Mouse (Mus musculus) gastrocnemius, postnatal 36 days (tissue): Measurements from ENCODE around the gene Sbk2. TPM values are rescaled to one million over a fixed set of nuclear protein-coding genes. Genes with fewer than 3 reads are reported as not detected.
A peak's percentile ranks its signal among the peaks of the same experiment; 100 is the strongest.

ENCODE experiments used
- DNase-seq, 2 experiments: peaks; one replicate each; pipeline ENCODE4 v3.0.0; 2022
- intact Hi-C: fragments of 180-260 bp; cut with DNase I; formaldehyde crosslinking; loops from one replicate; pipeline ENCODE4 v1.15.1; 2025
- total RNA-seq, 2 experiments: library from RNA; stranded (reverse); gene quantifications; 2 replicates each; pipeline ENCODE4 v1.2.3; 2021

Gene Sbk2
- total RNA-seq, 2 experiments from 2014 or later = 30.5 to 35.8 TPM

DNA sequence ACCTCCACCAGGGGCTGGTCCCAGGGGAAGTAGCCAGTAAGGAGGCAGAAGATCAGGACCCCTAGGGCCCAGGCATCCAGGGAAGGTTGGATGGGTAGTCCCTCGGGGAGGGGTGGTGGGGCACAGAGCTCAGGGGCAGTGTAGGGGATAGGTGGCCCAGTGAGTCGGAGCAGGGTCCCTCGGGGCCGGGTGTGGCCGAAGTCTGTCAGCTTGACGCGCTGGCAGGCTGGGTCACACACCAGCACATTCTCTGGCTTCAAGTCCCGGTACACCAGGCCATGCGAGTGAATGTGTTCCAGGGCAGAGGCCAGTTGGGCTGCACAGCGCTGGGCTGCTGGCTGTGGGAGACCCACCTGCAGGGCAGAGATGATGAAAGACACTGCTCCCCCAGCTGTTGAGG, 6.8 kb downstream of the Sbk2 start:
- intact Hi-C loops = no loop called here
- DNase-seq = no peak

DNA sequence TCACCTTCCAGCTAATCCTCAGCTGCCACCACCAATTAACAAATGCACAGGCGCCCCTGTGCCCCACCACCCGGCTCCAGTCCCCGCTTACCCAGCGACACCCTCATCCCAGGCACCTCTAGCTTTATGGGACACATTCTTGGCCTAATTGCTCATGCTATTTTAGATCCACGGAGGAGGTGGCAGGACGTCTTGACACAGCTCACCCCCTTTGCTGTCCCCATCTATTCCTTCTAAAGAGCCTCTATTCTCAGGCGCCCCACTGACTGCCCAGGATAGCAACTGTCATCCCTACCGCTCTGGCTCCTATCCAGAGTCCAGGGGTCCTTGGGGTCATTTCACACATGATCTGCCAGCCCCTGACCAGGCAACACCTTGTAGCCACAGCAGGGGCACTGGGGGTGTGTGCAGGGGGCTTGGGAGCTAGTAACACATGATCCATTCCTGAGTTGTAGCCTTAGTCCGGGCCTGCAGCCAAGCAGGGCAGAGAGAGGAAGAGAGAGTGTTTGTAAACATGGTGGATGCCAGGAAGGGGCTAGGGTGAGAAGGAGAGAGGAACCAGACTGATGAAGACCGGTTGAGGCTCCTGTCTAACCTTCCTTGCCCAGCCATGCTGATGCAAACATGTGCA, 10.3 kb downstream of the Sbk2 start:
- intact Hi-C loops = no loop called here
- peak in 1 of 2 experiments; percentile 27 for DNase-seq

DNA sequence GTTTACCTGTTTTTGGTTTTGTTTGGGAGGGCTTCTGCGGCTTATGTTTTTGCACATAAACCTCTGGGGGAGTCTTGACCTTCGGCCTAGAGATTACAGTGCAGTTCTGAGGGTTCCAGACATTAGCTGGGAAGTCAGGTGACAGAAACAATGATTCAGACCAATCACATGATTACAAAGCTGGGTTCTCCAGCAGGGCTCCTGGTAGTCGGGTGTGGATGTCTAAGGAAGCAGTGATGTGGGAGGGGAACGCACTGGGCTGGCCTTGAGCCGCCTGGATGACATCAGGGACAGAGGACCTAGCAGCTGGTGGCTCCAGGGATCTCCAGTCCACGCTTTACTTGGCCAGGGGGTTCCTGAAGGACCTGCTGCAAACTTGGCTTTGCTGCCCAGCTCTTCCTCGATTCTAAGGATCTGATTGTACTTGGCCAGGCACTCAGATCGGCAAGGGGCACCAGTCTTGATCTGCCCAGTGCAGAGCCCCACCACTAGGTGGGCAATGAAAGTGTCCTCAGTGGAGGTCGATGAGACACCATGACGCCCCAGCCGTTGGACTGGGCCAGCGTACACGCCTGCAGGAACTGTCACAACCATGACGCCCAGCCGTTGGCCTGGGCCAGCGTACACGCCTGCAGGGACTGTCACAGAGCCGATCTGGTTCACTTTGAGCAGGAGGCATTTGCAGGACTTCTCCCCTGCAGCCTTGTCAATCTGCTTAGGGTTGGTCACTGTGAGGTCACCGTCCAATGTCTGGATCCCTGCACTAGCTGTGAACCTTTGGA, 13.5 kb downstream of the Sbk2 start:
- intact Hi-C loops = no loop called here
- DNase-seq = no peak

DNA sequence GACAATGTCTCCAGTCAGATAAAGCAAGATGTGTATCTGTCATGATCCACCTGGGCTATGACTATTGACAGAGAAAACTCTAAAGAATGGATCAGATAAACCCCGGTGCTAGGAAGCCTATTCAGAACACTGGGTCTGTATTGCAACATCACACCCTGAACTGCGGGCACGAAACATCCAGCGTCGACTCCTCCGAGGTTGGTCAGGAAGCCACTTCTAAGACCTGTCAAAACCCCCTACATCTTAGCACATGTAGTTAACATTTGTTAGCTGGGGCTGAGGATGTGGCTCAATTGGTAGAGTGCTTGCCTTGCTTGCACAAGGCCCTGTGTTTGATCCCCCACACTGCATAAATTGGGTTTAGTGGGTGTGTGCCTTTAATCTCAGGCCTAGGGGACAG, 15.8 kb downstream of the Sbk2 start:
- no peak for DNase-seq
- intact Hi-C loops = no loop called here

DNA sequence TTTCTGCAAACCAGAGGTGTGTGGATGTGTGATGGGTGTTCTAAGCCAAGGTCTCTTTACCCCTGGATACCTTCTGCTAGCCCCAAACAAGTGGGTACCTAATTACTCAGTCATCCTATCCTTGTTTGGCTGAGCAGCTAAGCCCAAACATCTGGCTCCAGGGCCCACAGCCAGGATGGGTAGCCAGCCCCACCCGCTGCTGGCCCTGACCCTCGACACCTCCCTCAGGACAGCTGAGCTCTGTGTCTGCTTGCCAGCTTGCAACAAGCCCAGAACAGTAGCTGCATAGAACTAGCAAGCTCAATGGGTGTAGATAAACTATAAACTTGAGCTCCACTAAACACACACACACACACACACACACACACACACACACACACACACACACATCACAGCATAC, 16.4 kb downstream of the Sbk2 start:
- DNase-seq = peak; percentile 74 to 79
- intact Hi-C loops = no loop called here

DNA sequence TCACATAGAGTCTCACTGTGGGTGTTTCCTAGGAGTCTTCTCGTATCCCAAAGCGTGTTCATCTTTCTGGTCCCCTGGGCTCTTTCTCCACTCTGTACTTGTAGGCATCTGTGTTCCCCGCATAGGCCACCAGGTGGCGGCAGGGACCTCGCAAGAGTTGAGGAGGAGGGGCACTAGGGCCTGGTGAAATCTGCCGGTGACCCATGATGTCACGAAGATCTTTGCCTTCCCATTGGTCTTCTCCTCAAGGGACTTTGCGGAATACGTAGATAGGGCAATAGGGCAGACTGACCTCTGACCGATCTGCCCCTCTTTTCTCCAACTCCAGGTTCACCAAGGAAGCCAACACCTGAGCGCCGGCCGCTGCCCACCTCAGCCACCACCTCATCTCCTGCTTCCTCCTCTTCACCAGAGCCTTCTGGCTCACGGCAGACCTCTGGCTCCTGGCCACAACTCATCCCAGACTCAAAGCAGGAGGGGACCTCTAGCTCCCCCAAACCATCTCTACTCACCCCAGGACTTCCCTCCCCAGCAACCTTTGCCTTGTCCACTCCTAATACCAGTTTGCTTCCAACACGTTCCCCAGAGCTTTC, 20.9 kb downstream of the Sbk2 start:
- peak; percentile 88 to 94 for DNase-seq

DNA sequence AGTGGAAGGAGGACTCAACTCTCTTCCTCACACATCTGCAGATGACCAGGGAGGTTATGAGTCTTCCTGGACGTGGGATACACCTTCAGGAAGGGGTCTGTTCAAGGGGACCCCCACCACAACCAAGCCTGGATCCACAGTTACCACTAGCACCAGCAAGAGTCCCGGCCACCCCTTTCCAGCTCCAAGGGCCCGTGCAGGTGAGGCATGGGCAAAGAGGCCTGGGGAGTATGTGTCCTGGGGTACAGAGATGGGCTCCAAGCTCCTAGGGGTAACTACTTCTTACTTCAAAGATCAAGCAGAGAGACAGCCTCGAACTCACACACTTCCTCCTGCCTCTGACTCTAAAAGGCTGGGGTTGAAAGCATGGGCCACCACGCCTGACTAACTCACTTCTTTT, 21.5 kb downstream of the Sbk2 start:
- DNase-seq = no peak
- intact Hi-C loops = loop anchor here (1.0 to 2.0 kb wide), 2 partner anchors 22 to 104 kb away; partner anchors contain the start of gene Sbk2

More for the DNA sequence above, 20.9 kb downstream of the Sbk2 start:
- intact Hi-C loops = loop anchor here (1.0 to 2.0 kb wide), 2 partner anchors 21 to 103 kb away; partner anchors contain the start of gene Sbk2

DNA sequence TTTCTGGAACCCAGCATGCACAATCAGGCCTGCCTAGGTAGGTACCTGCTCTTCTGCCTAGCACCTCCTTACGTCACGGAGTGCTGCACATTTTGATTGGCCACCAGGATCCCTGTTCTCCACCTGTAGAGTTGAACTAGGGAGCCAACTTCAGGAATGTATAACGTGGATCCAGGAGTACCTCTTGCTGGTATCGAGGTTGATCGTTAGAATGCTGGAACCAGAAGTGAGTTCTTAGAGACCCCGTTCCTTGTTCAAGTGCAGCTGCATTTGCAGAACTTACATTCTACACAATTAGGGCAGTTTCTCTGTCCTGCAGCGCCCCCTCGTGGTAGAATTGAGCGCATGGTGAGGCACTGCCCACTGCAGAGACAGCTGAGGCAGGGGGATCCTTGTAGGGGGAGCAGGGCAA, 24.1 kb downstream of the Sbk2 start:
- intact Hi-C loops = no loop called here
- peak; percentile 78 to 80 for DNase-seq

DNA sequence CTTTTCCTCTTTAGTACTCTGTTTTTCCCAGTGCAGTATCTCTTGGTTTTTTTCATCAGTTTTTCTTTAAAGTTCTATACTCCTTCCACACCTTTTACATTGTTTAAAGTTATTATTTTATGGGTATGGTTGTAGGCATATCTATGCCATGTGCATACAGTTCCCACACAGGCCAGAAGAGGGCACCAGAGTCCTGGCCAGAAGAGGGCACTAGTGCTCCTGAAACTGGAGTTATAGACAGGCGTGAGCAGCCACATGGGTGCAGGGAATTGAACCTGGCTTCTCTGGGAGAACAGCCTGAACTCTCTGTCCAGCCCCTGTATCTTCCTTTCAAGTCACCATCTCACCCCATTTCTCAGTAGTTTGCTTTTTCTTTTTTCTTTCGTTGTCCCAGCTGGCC, 25.8 kb downstream of the Sbk2 start:
- intact Hi-C loops = loop anchor here (5.0 kb wide), 1 partner anchor 376 kb away; no protein-coding TSS in a partner anchor
- peak; percentile 69 to 77 for DNase-seq

DNA sequence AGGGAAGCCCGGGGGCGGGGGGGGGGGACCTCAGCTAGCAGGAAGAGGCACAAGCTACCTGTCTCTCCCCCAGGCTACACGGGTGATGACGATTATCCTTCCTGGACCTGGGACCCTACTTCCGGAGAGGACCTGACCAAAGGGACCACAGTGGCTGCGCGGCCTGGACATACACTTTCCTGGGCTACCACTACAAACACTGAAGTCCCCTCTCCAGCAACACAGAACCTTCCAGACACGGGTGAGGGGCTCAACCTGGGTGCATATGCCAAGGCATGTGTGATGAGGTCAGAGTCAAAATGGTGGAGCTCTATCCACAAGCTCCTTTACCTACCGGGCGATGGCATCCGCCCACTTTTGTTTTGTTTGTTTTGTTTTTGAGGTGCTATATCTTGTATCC, 26.8 kb downstream of the Sbk2 start:
- no peak for DNase-seq
- intact Hi-C loops = loop anchor here (5.0 kb wide), 1 partner anchor 375 kb away; no protein-coding TSS in a partner anchor

DNA sequence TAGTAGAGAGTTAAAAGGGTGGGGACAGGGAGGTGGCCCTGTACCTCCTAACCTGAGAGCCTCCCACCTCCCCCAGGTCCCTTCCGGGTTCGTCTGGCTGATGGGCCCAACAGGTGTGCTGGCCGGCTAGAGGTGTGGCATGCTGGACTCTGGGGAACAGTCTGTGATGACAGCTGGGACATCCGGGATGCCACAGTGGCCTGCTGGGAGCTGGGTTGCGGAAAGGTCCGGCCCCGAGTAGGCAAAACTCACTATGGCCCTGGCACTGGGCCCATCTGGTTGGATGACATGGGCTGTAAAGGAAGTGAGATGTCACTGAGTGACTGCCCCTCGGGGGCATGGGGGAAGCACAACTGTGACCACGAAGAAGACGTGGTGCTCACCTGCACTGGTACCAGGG, 27.4 kb downstream of the Sbk2 start:
- no peak for DNase-seq
- intact Hi-C loops = loop anchor here (5.0 kb wide), 1 partner anchor 375 kb away; no protein-coding TSS in a partner anchor

DNA sequence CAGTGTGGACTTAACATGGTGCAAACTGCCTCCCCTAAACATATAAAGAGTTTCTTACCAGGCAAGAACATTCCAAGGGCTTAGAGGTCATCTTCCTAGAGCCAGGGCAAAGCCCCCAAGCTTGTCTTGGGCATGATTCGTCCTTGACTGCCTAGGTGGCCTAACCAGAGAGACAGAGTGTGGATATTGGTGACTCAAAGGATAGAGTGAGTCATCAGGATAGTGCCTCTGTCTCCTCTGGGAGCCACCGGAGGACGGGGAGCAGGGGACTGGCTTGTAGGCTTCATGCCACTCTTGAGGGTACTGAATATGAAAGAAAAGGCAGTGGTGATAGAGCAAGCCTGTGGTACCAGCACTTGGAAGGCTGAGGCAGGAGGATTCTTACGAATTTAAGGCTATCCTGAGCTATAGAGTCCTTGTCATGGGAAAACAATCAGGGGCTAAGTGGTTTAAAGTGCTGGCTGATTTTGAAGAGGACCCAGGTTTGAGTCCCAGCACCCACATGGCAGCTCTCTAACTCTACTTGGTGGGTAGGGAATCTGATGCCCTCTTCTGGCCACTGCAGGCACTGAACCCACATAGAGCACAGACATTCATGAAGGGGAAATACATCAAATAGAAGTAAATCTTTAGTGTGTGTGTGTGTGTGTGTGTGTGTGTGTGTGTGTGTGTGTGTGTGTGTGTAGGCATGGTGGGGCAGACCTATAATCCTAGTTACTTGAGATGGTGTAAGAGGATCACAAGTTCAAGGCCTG, 29.9 kb downstream of the Sbk2 start:
- intact Hi-C loops = no loop called here

DNA sequence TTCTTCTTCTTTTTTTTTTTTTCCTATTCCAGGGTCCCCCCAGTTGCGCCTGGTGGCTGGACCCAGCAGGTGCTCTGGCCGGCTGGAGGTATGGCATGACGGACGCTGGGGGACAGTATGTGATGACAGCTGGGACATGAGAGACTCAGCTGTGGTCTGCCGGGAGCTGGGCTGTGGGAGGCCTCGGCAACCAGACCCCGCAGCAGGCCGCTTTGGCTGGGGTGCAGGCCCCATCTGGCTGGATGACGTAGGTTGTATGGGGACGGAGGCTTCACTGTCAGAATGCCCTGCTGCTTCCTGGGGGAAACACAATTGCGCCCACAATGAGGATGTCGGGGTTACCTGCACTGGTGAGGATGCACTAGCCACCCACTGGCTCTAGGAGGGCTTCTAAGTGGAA, 31.1 kb downstream of the Sbk2 start:
- no peak for DNase-seq
- intact Hi-C loops = no loop called here

More for the DNA sequence above, 29.9 kb downstream of the Sbk2 start:
- DNase-seq = no peak

DNA sequence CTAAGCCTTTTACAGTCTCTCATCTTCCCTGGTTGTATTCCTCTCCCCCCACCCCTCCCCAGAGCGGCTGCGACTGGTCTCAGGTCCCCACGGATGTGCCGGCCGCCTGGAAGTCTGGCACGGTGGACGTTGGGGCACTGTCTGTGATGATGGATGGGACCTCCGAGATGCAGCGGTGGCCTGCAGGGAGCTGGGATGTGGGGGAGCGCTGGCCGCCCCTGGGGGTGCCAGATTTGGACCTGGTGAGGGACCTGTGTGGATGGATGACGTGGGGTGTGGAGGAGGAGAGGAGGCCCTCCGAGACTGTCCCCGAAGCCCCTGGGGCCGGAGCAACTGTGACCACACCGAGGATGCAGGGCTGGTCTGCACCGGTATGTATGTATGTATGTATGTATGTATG, 35.9 kb downstream of the Sbk2 start:
- DNase-seq = no peak
- intact Hi-C loops = no loop called here

DNA sequence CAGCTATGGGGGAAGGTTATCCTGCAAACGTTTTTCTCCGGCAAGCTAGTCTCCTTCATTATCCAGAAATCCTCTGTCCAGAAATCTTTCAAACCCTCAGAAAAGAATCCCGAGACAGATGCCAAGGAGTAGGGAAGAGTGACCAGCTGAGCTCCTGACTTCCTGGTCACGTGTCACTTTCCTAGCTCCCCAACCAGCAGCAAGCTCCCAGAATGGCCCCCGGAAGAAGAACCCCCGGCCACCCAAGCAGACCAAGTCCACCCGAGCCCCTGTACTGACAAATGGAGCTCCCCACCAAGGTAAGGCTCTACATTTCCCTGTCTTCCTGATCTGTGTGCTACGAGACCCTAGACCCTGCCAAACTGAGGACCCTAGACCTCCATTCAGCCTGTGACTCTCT, 36.5 kb downstream of the Sbk2 start:
- intact Hi-C loops = no loop called here
- no peak for DNase-seq

DNA sequence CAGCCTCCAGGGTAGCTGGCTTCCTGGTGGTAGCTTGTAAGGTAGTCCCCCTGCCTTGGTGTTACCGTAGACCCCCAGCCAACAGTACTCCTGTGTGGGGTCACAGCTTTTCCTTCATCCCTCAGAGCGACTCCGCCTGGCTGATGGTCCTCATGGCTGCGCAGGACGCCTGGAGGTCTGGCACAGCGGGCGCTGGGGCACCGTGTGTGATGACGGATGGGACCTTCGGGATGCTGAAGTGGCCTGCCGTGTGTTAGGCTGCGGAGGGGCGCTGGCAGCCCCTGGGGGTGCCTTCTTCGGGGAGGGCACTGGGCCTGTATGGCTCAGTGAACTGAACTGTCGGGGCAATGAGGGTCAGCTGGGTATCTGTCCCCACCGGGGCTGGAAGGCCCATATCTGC, 37.4 kb downstream of the Sbk2 start:
- intact Hi-C loops = no loop called here
- no peak for DNase-seq

DNA sequence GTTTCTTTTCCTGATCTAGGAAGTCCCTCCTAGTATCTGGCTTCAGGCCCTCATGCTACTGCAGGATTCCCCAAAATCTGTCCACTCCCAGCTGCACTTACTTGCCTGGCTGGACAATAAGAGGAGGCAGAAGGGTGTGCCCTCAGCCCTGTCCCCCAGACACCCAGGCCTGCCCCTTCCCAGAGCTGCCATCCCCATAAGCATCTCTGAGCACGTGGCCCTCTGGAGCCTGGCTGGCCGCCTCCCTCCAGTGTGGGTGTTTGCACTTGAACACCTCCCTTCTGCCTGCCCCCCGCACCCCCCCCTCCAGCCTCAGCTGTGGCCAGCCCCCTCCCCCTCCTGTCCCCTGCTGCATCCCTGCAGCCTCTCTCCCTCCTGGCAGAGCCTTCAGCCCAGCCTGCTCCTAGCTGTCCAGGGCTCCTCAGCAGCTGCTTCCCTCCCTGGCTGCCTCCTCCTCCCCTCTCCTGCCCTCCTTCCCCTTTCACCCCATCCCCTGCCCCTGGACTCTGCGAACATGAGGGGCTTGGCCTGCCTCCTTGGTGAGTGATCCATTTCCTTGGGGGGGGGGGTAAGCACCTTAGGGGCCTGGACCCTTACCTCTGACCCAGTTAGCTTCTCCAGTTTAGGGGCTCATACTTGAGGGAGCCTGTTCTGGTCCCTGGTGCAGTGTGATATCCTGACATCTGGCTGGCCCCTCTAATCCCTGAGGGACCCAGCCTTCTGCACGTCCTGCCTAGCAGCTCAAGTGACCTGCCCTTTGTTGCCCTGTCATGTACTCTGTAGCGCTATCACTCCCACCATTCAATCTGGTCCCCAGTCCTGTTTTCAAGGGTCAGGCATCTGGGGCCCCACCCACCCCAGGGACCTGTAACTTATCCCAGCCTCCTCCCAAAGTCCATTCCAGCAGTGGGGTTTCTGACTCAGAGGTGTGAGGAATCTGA, 38.5 kb downstream of the Sbk2 start, which contains the start of gene Ssc5d:
TSS of gene Ssc5d (plus strand) at position 345 of the 941 bp plus-strand sequence.
- DNase-seq = peak; percentile 64 to 68
- intact Hi-C loops = no loop called here

DNA sequence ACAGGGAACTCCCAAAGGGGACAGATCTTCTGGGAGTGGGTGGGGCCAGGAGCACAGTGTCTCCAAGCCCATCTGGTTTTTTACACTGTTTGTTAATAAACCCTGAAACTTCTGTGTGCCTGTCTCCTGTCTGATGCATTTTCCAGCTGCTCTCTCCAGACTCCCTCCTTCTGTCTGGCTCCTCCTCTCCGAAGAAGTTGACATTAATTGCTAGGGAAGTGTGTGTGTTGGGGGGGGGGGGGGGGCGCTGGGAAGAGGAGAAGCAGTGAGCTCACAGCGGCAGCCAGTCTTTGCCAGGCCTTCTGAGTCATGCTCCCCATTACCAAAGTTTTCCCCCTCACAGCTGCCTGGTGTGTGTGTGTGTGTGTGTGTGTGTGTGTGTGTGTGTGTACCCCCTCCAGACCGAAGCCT, 39.3 kb downstream of the Sbk2 start:
- peak in 1 of 2 experiments; percentile 57 for DNase-seq
- intact Hi-C loops = no loop called here

DNA sequence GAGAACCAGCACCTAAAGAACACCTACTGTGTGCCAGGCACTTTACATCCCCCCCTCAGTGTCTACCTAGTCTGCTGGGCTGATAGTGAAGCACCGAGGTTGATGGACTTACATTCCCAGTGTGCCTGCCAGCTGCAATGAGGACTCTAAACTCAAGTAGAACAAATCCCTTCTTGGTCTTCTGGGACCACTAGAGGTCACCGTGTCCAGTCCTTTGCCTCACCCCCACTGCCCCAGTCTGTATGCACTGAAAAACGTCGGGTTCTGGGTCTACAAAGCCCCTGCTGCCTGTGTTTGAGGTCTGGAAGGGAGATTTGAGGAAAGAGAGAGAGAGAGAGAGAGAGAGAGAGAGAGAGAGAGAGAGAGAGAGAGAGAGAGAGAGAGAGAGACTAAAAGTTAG, 39.7 kb downstream of the Sbk2 start:
- no peak for DNase-seq
- intact Hi-C loops = no loop called here
